Comparison of ENCODE assay signal across 1 mouse cellular context in the genomic region with DNA sequence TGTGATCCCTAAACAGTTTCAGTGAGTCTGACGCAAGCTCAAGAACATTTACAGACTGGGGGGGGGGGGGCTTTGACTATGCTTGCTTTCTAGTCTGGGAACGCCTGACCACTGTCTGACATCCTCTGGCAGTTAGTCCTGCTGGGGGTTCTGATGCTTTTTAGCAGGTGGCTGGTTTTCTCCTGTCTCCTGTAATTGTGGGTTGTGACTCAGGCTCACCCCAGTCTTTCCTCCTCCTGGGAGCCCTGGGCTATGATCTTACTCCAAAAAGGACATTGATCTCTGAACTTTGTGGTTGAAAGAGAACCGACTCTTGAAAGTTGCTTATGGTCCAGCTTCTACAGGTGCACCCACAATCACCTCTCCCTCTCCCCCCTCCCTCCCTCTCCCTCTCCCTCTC.
A peak's percentile ranks its signal among the peaks of the same experiment; 100 is the strongest.
TF ChIP-seq lines count a peak whose summit lies in the region.

No protein-coding gene starts in this region.

TF ChIP-seq in CH12.LX, 34 proteins besides CTCF, POLR2A, EP300 and RAD21 (continued from another document):
- TF ChIP-seq NELFE (IDR thresholded peaks at IDR 0.05; ENCODE audit: low read depth, low read length) = no peak
- TF ChIP-seq JUN (IDR thresholded peaks at IDR 0.05; ENCODE audit: insufficient read depth, low read depth, low read length) = peak; percentile 13; the same call in 1 of the 2 replicates
- no peak for TF ChIP-seq E2F4 (IDR thresholded peaks at IDR 0.05; ENCODE audit: insufficient replicate concordance, low read depth, low read length)
- 0 out of 2 replicates have a peak, but pooled peaks have one; percentile 46 for TF ChIP-seq MAFK (IDR thresholded peaks at IDR 0.05; ENCODE audit: insufficient replicate concordance, low read length)
- no peak for TF ChIP-seq MYC (IDR thresholded peaks at IDR 0.05; ENCODE audit: low read depth, low read length)
- peak; percentile 34; the same call in 1 of the 2 replicates for TF ChIP-seq IRF4 (IDR thresholded peaks at IDR 0.05; ENCODE audit: low read depth, low read length)
- TF ChIP-seq ETS1 (conservative IDR thresholded peaks at IDR 0.05; ENCODE audit: low read depth, low read length) = no peak; the same call in 1 of the 2 replicates
- no peak for TF ChIP-seq ZKSCAN1 (IDR thresholded peaks at IDR 0.05; ENCODE audit: borderline replicate concordance, low read depth, low read length)
- TF ChIP-seq ELF1 (IDR thresholded peaks at IDR 0.05; ENCODE audit: low read depth, low read length) = no peak
- TF ChIP-seq PAX5 (IDR thresholded peaks at IDR 0.05; ENCODE audit: low read length) = no peak
- no peak for TF ChIP-seq POLR2AphosphoS2 (IDR thresholded peaks at IDR 0.05; ENCODE audit: low read depth, low read length)
- TF ChIP-seq SMC3 (IDR thresholded peaks at IDR 0.05; ENCODE audit: low read depth, low read length) = no peak
